Mouse (Mus musculus) heart, adult 2 months (tissue): ENCODE measurements at regions not wholly inside any gene's neighbourhood (a gene's known extent, or its start where the extent isn't known, plus 50 kb on each side); places are given as distances from the start of the nearest gene placed in this dataset.

Source experiments
- DNase-seq, 2 experiments: peaks; one replicate each; pipeline ENCODE4 v3.0.0; 2021
- H3K27ac ChIP-seq: fragments of 200-600 bp; 2 replicates; pipeline ENCODE4 v1.8.1; 2022
- H3K27me3 ChIP-seq: fragments of 200-500 bp; 2 replicates; pipeline ENCODE4 v1.6.1; 2012; ENCODE audit warnings: mild to moderate bottlenecking, low read length, inconsistent platforms, mixed read lengths; ENCODE audit not compliant: control insufficient read depth, insufficient read depth
- H3K36me3 ChIP-seq: fragments of 200-500 bp; 2 replicates; pipeline ENCODE4 v1.6.1; 2012; ENCODE audit warnings: low read length, inconsistent platforms; ENCODE audit not compliant: control insufficient read depth, insufficient read depth
- H3K4me1 ChIP-seq: fragments of 200-500 bp; 2 replicates; pipeline ENCODE4 v1.6.1; 2011; ENCODE audit warnings: low read length; ENCODE audit not compliant: control insufficient read depth, insufficient read depth
- H3K4me3 ChIP-seq: fragments of 200-600 bp; 2 replicates; pipeline ENCODE4 v1.8.1; 2022
- H3K79me2 ChIP-seq: fragments of 200-500 bp; replicated peaks from 2 replicates; pipeline ENCODE4 v1.6.1; 2012; ENCODE audit warnings: mild to moderate bottlenecking, inconsistent platforms, low read length, moderate library complexity, mixed read lengths; ENCODE audit not compliant: control insufficient read depth, insufficient read depth
- H3K9ac ChIP-seq: fragments of 200-500 bp; 2 replicates; pipeline ENCODE4 v1.6.1; 2012; ENCODE audit warnings: low read depth, mild to moderate bottlenecking, control low read depth, inconsistent platforms, low read length, mixed read lengths
- CTCF ChIP-seq: fragments of 200-600 bp; IDR thresholded peaks from 2 replicates; pipeline ENCODE4 v1.8.1; 2022; ENCODE audit warnings: antibody characterized with exemption, mild to moderate bottlenecking, moderate library complexity
- EP300 ChIP-seq: fragments of 200-500 bp; IDR thresholded peaks from 2 replicates; pipeline ENCODE4 v1.6.1; 2011; ENCODE audit warnings: low read depth, low read length, control low read depth; ENCODE audit not compliant: insufficient read depth
- POLR2A ChIP-seq: fragments of 200-500 bp; IDR thresholded peaks from 2 replicates; pipeline ENCODE4 v1.6.1; 2011; ENCODE audit warnings: mild to moderate bottlenecking, low read depth, low read length, control low read depth; ENCODE audit not compliant: insufficient read depth
- WGBS: fragments of 180-500 bp; shearing (Covaris S2); methylation state at CpG from one replicate; pipeline ENCODE4 v1.1.7; 2018; 5-methylcytosine and 5-hydroxymethylcytosine counted together
- intact Hi-C: fragments of 180-260 bp; cut with DNase I; formaldehyde crosslinking; loops from one replicate; pipeline ENCODE4 v1.15.1; 2025

DNA sequence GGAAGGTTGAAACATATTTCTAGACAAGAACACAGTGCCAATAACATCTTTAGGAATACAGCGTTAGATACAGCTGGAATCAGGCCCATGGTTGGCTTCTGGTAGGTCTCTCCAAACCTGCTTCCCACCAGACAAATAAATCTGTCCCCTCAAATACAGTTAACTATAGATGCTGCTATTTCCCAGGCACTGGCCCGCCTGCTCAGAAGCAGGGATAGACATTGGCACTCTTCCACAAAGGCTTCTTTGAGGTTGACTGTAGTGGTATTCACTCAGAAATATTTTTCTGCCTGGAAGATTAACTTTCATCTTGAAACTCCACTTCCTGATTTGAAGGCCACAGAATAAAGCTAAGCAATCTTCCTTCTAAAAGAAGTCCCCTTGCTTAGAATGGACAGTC, 396.6 kb downstream of the AW209491 start:
- no peaks in the 10 kb centered on the region for H3K36me3 ChIP-seq
- no peaks in the 10 kb centered on the region for H3K79me2 ChIP-seq
- H3K9ac ChIP-seq: no peak overlapping the region
- DNase-seq: no peak
- WGBS: 77% methylated on average over 2 of the region's 2 CpGs
- no peaks in the 10 kb centered on the region for H3K4me1 ChIP-seq
- no peaks in the 10 kb centered on the region for H3K27me3 ChIP-seq
- H3K27ac ChIP-seq: no peak overlapping the region
- TF ChIP-seq EP300: no peak
- TF ChIP-seq CTCF: no peak
- no peak for TF ChIP-seq POLR2A
- no peak overlapping the region for H3K4me3 ChIP-seq
- intact Hi-C loops: no loop called here

DNA sequence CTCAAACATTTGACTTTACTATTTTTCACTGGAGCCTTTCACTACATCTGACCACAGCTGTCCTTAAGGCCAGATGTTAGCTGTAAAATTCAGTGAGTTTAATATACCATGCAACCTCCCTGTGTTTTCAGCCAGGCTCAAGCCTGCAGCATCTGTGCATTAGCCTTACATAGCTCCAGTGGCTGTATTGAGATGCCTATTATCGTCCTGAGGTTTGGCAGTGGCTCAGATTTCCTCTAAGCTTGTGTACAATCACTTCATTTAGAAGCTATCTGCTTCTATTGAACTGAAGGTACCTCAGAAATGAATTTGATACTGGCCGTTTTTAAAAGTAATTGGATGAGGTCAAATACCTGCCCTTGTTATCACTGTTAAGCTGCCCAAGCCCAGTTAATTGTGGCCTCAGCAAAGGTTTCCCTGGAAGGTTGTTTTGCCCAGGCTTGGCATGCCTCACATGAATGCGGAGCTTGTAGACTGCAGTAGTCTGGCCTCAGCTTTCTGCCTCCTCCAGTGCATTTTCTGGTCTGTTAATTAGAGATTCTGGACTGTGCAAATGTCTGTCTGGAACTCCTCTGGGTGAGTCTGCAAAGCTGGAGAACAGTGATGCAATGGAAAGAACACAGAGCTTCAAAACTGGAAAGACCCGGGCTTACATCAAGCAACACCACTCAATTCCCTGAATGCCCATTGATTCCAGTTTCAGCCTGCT, 410.2 kb upstream of the Gli3 start:
- no peak overlapping the region for H3K4me3 ChIP-seq
- WGBS: 42% methylated on average over 4 of the region's 4 CpGs
- no peak for TF ChIP-seq POLR2A
- TF ChIP-seq EP300: no peak
- H3K9ac ChIP-seq: no peak overlapping the region
- no peak overlapping the region for H3K27ac ChIP-seq
- H3K27me3 ChIP-seq: no peaks in the 10 kb centered on the region
- no peaks in the 10 kb centered on the region for H3K36me3 ChIP-seq
- intact Hi-C loops: no loop called here
- no peaks in the 10 kb centered on the region for H3K79me2 ChIP-seq
- no peaks in the 10 kb centered on the region for H3K4me1 ChIP-seq
- DNase-seq: no peak

DNA sequence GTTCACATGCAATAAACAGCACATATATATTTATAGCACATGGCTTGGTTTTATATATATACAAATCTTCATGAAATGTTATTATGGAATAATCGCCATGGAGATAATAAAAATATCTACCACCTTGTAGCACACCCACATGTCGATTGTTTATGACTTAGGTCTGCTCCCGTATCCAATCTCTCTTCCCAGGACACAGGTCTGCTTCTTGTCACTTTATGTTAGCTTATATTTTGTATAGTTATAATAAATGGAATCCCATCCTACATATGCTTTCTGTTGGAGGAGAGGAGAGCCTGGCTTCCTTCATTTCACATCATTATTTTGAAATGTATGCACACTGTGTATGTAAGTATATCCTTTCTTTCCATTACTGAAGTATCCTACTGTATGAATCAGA, 408.3 kb upstream of the Gli3 start:
- H3K36me3 ChIP-seq: no peaks in the 10 kb centered on the region
- no peak overlapping the region for H3K4me3 ChIP-seq
- intact Hi-C loops: no loop called here
- no peaks in the 10 kb centered on the region for H3K4me1 ChIP-seq
- TF ChIP-seq EP300: no peak
- TF ChIP-seq POLR2A: no peak
- TF ChIP-seq CTCF: no peak
- DNase-seq: no peak
- no peak overlapping the region for H3K27ac ChIP-seq
- no peak overlapping the region for H3K9ac ChIP-seq
- WGBS: 81% methylated on average over 3 of the region's 3 CpGs
- H3K27me3 ChIP-seq: no peaks in the 10 kb centered on the region
- H3K79me2 ChIP-seq: no peaks in the 10 kb centered on the region

DNA sequence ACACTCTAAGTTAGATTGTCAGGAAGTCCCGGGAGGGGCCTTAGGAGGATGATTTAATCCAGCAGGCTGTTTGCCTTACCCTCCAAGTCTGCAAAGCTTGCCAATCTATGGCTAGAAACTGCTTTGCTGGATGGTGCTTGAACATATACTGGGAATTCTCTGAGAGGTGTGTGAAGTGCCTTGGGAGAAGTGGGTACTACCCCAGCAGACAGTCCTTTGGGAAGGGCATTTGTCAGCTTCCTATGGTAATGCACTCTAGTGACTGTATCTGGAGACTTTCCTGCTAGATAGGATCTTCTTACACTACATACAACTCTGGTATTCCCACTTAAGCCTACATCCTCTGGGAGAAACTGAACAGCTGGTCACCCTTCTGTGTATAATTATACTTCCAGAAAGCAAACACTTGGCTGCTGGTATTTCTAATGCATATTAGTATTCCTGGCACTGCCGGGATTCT, 384.4 kb upstream of the Gli3 start:
- no peak overlapping the region for H3K4me3 ChIP-seq
- no peaks in the 10 kb centered on the region for H3K79me2 ChIP-seq
- no peak for DNase-seq
- H3K9ac ChIP-seq: no peak overlapping the region
- intact Hi-C loops: no loop called here
- H3K27me3 ChIP-seq: no peaks in the 10 kb centered on the region
- WGBS: 50% methylated on average over 2 of the region's 2 CpGs
- no peak for TF ChIP-seq EP300
- H3K36me3 ChIP-seq: no peaks in the 10 kb centered on the region
- no peak overlapping the region for H3K27ac ChIP-seq
- H3K4me1 ChIP-seq: no peaks in the 10 kb centered on the region

DNA sequence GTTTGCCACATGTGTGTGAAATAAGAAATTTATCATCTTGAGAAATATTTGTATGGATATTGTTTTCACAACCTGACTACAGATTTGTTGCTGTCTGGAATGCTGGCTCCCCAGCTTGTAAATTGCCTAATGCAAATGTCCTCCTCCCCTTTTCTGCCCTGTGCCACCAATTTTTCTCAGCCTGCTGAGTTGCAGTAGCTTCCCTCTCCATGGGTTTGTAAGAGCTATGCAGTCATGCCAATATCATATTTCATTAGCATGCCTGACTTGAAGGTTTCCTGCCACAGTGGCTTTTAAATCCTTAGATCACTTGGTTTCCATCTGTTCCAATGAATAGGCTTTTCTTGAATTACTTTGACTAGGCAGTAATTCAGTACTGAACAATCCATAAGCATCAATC, 383.9 kb upstream of the Gli3 start:
- H3K4me3 ChIP-seq: no peak overlapping the region
- no peak for DNase-seq
- intact Hi-C loops: no loop called here
- no peak for TF ChIP-seq CTCF
- TF ChIP-seq EP300: no peak
- TF ChIP-seq POLR2A: no peak
- no peaks in the 10 kb centered on the region for H3K27me3 ChIP-seq
- H3K4me1 ChIP-seq: no peaks in the 10 kb centered on the region
- H3K9ac ChIP-seq: no peak overlapping the region
- no peaks in the 10 kb centered on the region for H3K79me2 ChIP-seq
- H3K27ac ChIP-seq: no peak overlapping the region
- no peaks in the 10 kb centered on the region for H3K36me3 ChIP-seq

DNA sequence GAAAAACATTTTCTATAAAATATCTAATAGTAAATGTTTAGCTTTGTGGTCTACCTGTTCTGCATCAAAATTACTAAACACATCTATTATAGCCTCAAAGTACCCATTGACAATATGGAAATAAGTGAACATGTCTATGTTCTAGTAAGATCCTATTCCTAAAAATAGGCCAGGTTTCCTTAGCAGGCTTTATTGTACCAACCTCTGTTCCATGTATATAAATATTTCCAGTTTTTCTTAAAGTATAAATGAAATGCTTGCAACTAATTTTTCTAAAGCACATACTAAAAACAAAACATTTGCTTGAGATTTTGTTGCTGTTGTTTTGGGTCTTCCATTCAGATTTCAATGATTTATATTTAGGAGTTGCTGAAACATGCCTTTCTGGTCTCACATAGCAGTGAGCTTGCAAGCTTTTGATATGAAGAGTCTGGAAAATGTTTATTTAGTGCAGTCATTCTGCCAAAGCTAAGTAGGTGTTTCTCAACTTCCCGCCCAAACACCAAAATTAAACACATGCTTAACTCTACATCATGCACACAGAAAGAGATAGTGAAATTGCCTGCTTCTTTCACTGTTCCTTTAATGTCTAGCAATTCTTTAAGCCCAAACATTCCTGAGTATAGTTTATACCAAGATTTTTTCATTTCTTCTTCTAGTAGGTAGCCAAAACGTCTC, 380.6 kb upstream of the Gli3 start:
- Histone ChIP-seq H3K36me3 (no peaks in the 10 kb centered on the region), H3K4me3 (no peak overlapping the region), H3K9ac (no peak overlapping the region), H3K4me1 (no peaks in the 10 kb centered on the region), H3K79me2 (no peaks in the 10 kb centered on the region), H3K27ac (no peak overlapping the region), H3K27me3 (no peaks in the 10 kb centered on the region)
- no peak for DNase-seq
- intact Hi-C loops: no loop called here
- TF ChIP-seq POLR2A (no peak), EP300 (no peak), CTCF (no peak)
- WGBS: 55% methylated on average over 2 of the region's 2 CpGs
